Mouse (Mus musculus) macrophage (primary cell): Measurements from ENCODE around the gene Slc25a42. TPM values are rescaled to one million over a fixed set of nuclear protein-coding genes. Genes with fewer than 3 reads are reported as not detected.

ENCODE experiments used
- H3K27ac ChIP-seq: fragments of 350-480 bp; formaldehyde crosslinking; 2 replicates; pipeline ENCODE4 v1.9.0; 2021
- H3K36me3 ChIP-seq: fragments of 350-480 bp; formaldehyde crosslinking; 2 replicates; pipeline ENCODE4 v1.9.0; 2021; ENCODE audit errors: inconsistent target
- H3K4me3 ChIP-seq: fragments of 350-480 bp; formaldehyde crosslinking; 2 replicates; pipeline ENCODE4 v1.9.0; 2021; ENCODE audit errors: inconsistent target
- H3K79me2 ChIP-seq: fragments of 350-480 bp; formaldehyde crosslinking; 2 replicates; pipeline ENCODE4 v1.9.0; 2021; ENCODE audit errors: inconsistent target
- WGBS: methylation state at CpG from one replicate; pipeline ENCODE4 v1.1.7; 2026; ENCODE audit warnings: inconsistent platforms; ENCODE audit not compliant: missing documents; 5-methylcytosine and 5-hydroxymethylcytosine counted together
- polyA plus RNA-seq: library from polyadenylated mRNA; stranded (reverse); fragments of 250-400 nt; gene quantifications from 3 replicates; pipeline ENCODE4 v1.2.4, GENCODE M21; 2018; ENCODE audit warnings: inconsistent platforms

Gene Slc25a42
- polyA plus RNA-seq, 1 experiment from 2014 or later = 1.1 TPM

GRCm38 (mm10) chr8:70201417-70201816 lies 10.7 kb downstream of the Slc25a42 start:
- H3K27ac ChIP-seq = no peak overlapping the region
- no peak overlapping the region for H3K4me3 ChIP-seq
- WGBS = 86% methylated on average over 3 of the region's 3 CpGs
- H3K79me2 ChIP-seq = no peaks in the 10 kb centered on the region
- no peaks in the 10 kb centered on the region for H3K36me3 ChIP-seq

- H3K27ac ChIP-seq = no peak overlapping the region
- WGBS = 87% methylated on average over 5 of the region's 5 CpGs
These were observed 11.9 kb downstream of the Slc25a42 start for GRCm38 (mm10) chr8:70200098-70200681.

GRCm38 (mm10) chr8:70197603-70198002 lies 14.5 kb downstream of the Slc25a42 start:
- 96% methylated on average over 7 of the region's 7 CpGs for WGBS
- Histone ChIP-seq H3K4me3 (no peak overlapping the region), H3K79me2 (no peaks in the 10 kb centered on the region), H3K27ac (no peak overlapping the region), H3K36me3 (no peaks in the 10 kb centered on the region)

More at GRCm38 (mm10) chr8:70200098-70200681, 11.9 kb downstream of the Slc25a42 start:
- Histone ChIP-seq H3K4me3 (no peak overlapping the region), H3K79me2 (no peaks in the 10 kb centered on the region), H3K36me3 (no peaks in the 10 kb centered on the region)

- no peak overlapping the region for H3K4me3 ChIP-seq
- H3K79me2 ChIP-seq = no peaks in the 10 kb centered on the region
- H3K36me3 ChIP-seq = no peaks in the 10 kb centered on the region
- WGBS = 94% methylated on average over 2 of the region's 2 CpGs
- no peak overlapping the region for H3K27ac ChIP-seq
These were observed 16.3 kb downstream of the Slc25a42 start for GRCm38 (mm10) chr8:70195762-70196161.

- Histone ChIP-seq H3K36me3 (no peaks in the 10 kb centered on the region), H3K27ac (no peak overlapping the region), H3K4me3 (no peak overlapping the region), H3K79me2 (no peaks in the 10 kb centered on the region)
- 96% methylated on average over 3 of the region's 3 CpGs for WGBS
These were observed 17.9 kb downstream of the Slc25a42 start for GRCm38 (mm10) chr8:70194191-70194590.

- no peak overlapping the region for H3K4me3 ChIP-seq
- no peaks in the 10 kb centered on the region for H3K79me2 ChIP-seq
- H3K27ac ChIP-seq = no peak overlapping the region
- 94% methylated on average over 5 of the region's 5 CpGs for WGBS
- H3K36me3 ChIP-seq = no peaks in the 10 kb centered on the region
These were observed 18.9 kb downstream of the Slc25a42 start for GRCm38 (mm10) chr8:70193238-70193637.

GRCm38 (mm10) chr8:70188707-70189106 lies 23.4 kb downstream of the Slc25a42 start:
- no peak overlapping the region for H3K27ac ChIP-seq
- 88% methylated on average over 7 of the region's 7 CpGs for WGBS
- no peak overlapping the region for H3K4me3 ChIP-seq
- no peaks in the 10 kb centered on the region for H3K79me2 ChIP-seq
- H3K36me3 ChIP-seq = no peaks in the 10 kb centered on the region

- Histone ChIP-seq H3K36me3 (peaks cover 10% of the 10 kb centered on the region; the same call in 1 of the 2 replicates), H3K27ac (no peak overlapping the region), H3K4me3 (no peak overlapping the region), H3K79me2 (no peaks in the 10 kb centered on the region)
- WGBS = 94% methylated on average over 4 of the region's 4 CpGs
These were observed 28.9 kb downstream of the Slc25a42 start for GRCm38 (mm10) chr8:70183194-70183593.

GRCm38 (mm10) chr8:70181903-70182252 lies 30.2 kb downstream of the Slc25a42 start:
- peaks cover 15% of the 10 kb centered on the region; the same call in 1 of the 2 replicates for H3K36me3 ChIP-seq
- no peak overlapping the region for H3K27ac ChIP-seq
- H3K4me3 ChIP-seq = no peak overlapping the region
- WGBS = 100% methylated on average over 2 of the region's 2 CpGs
- no peaks in the 10 kb centered on the region for H3K79me2 ChIP-seq

GRCm38 (mm10) chr8:70181212-70181902 lies 30.7 kb downstream of the Slc25a42 start:
- Histone ChIP-seq H3K36me3 (peaks cover 15% of the 10 kb centered on the region; the same call in 1 of the 2 replicates), H3K27ac (no peak overlapping the region), H3K79me2 (no peaks in the 10 kb centered on the region), H3K4me3 (no peak overlapping the region)
- 90% methylated on average over 11 of the region's 16 CpGs for WGBS

- Histone ChIP-seq H3K4me3 (no peak overlapping the region), H3K27ac (no peak overlapping the region), H3K79me2 (peaks cover 3% of the 10 kb centered on the region; the same call in 1 of the 2 replicates), H3K36me3 (peaks cover 15% of the 10 kb centered on the region; the same call in 1 of the 2 replicates)
- WGBS = 95% methylated on average over 4 of the region's 4 CpGs
These were observed 33.0 kb downstream of the Slc25a42 start for GRCm38 (mm10) chr8:70179082-70179481.

- 100% methylated on average over 2 of the region's 2 CpGs for WGBS
- Histone ChIP-seq H3K27ac (no peak overlapping the region), H3K4me3 (no peak overlapping the region), H3K36me3 (peaks cover 15% of the 10 kb centered on the region; the same call in 1 of the 2 replicates), H3K79me2 (peaks cover 11% of the 10 kb centered on the region; the same call in 1 of the 2 replicates)
These were observed 33.9 kb downstream of the Slc25a42 start for GRCm38 (mm10) chr8:70178231-70178630.

- 90% methylated on average over 6 of the region's 7 CpGs for WGBS
- peaks cover 18% of the 10 kb centered on the region; the same call in 1 of the 2 replicates for H3K79me2 ChIP-seq
- H3K36me3 ChIP-seq = peaks cover 6% of the 10 kb centered on the region; the same call in 1 of the 2 replicates
- no peak overlapping the region for H3K4me3 ChIP-seq
- no peak overlapping the region for H3K27ac ChIP-seq
These were observed 38.0 kb downstream of the Slc25a42 start for GRCm38 (mm10) chr8:70174079-70174478.

GRCm38 (mm10) chr8:70173320-70173719 lies 38.8 kb downstream of the Slc25a42 start:
- Histone ChIP-seq H3K79me2 (peaks cover 18% of the 10 kb centered on the region; the same call in 1 of the 2 replicates), H3K4me3 (no peak overlapping the region), H3K36me3 (peaks cover 6% of the 10 kb centered on the region; the same call in 1 of the 2 replicates), H3K27ac (no peak overlapping the region)
- WGBS = 88% methylated on average over 5 of the region's 5 CpGs

- peaks cover 18% of the 10 kb centered on the region; the same call in 1 of the 2 replicates for H3K79me2 ChIP-seq
- H3K36me3 ChIP-seq = peaks cover 1% of the 10 kb centered on the region; the same call in 1 of the 2 replicates
- H3K4me3 ChIP-seq = peak within 1 kb of the TSS; percentile 76
- WGBS = 2% methylated on average over 26 of the region's 27 CpGs
- H3K27ac ChIP-seq = peak within 1 kb of the TSS; percentile 36
These were observed 39.9 kb downstream of the Slc25a42 start, which contains the start of gene Tmem161a for GRCm38 (mm10) chr8:70172043-70172681. Tmem161a (plus strand) TSS chr8:70172356.
